In genomic region chr17:31897186-31897793, GRCm38 (mm10) we compare ENCODE assay signal across 9 mouse cellular contexts. TPM values are rescaled to one million over a fixed set of nuclear protein-coding genes. Genes with fewer than 3 reads are reported as not detected.
DNase-seq lines count a peak whose midpoint lies in the region; TF ChIP-seq lines count a peak whose summit lies in the region.
"Had no signal": no experiment of that assay in that cellular context is flagged by ENCODE, and none has a peak within 500 bp of the region (broad histone marks: within the 10 kb centered on the region; RNA-seq: fewer than 3 reads in every experiment).

No protein-coding gene starts in this region.

- peak overlapping the region; percentile 64 for H3K27ac ChIP-seq in gastrocnemius, adult 2 months

- intact Hi-C loops in gastrocnemius, adult 2 months (cut with DNase I), result no loop called here

- DNase-seq in kidney, adult 18-20 months, result peak; percentile 2
- no peak for DNase-seq in kidney, adult 9 months
- DNase-seq in 3T3-L1 (ENCODE audit: low read depth, low spot score), result peak; percentile 49
- DNase-seq in gastrocnemius, adult 2 months, result peak; percentile 67
- DNase-seq in lung, postnatal 14 days, result peak; percentile 60
- no peak for DNase-seq in yolk sac, embryonic 10.5 days (ENCODE audit: low spot score)
- DNase-seq in cerebellum, adult 9-11 months, result no peak
- DNase-seq: cerebellum, postnatal 25 days; thymus, adult 2 months had no signal

- no peak for TF ChIP-seq CTCF in gastrocnemius, adult 2 months (IDR thresholded peaks at IDR 0.05)

- H3K4me3 ChIP-seq in gastrocnemius, adult 2 months, result no peak overlapping the region

RNA-seq across cellular contexts. Expression of gene Sik1, which starts 41.7 kb away (rescaled TPM):
- 10 to 100 TPM; 13.4 to 58.6 TPM for total RNA-seq in gastrocnemius, adult 2 months (2021)

Comparison
In these comparisons a context has a peak if more than half of its experiments do, and no peak if none do; other contexts are left out.
1. DNase-seq: peak in kidney, adult 18-20 months (single experiment), 3T3-L1 (single experiment), gastrocnemius, adult 2 months (single experiment) and lung, postnatal 14 days (single experiment); none in kidney, adult 9 months (single experiment), yolk sac, embryonic 10.5 days (single experiment) and cerebellum, adult 9-11 months (single experiment).